Mouse (Mus musculus): ENCODE data around the gene Fbxo27.
"Not testable (repeated sequence)": the region's sequence is repeated elsewhere in the genome, so short reads cannot be mapped to it uniquely, and the experiment has no call there.

Gene Fbxo27

GRCm38 (mm10) chr7:28692545-28693320 is at the start of gene Fbxo27:
Gene Fbxo27, plus strand, starts transcription at chr7:28692849.
- DNase-seq (ENCODE audit: low spot score in 2 of 2), result peak; percentile 20 to 29

GRCm38 (mm10) chr7:28645366-28645765 is 47.3 kb upstream of the Fbxo27 start:
- DNase-seq (ENCODE audit: low spot score in 2 of 2), result no peak

GRCm38 (mm10) chr7:28645947-28646475 is 46.6 kb upstream of the Fbxo27 start:
- DNase-seq (ENCODE audit: low spot score in 2 of 2), result no peak

- DNase-seq (ENCODE audit: low spot score in 2 of 2), result no peak
Observed at GRCm38 (mm10) chr7:28647016-28647415, 45.6 kb upstream of the Fbxo27 start.

- no peak for DNase-seq (ENCODE audit: low spot score in 2 of 2)
Observed at GRCm38 (mm10) chr7:28651157-28651556, 41.5 kb upstream of the Fbxo27 start.

GRCm38 (mm10) chr7:28656430-28656829 is 36.2 kb upstream of the Fbxo27 start:
- DNase-seq (ENCODE audit: low spot score in 2 of 2), result no peak

- no peak for DNase-seq (ENCODE audit: low spot score in 2 of 2)
Observed at GRCm38 (mm10) chr7:28665620-28666579, 26.7 kb upstream of the Fbxo27 start.

- no peak for DNase-seq (ENCODE audit: low spot score in 2 of 2)
Observed at GRCm38 (mm10) chr7:28671172-28671571, 21.5 kb upstream of the Fbxo27 start.

GRCm38 (mm10) chr7:28672276-28672675 is 20.4 kb upstream of the Fbxo27 start:
- no peak for DNase-seq (ENCODE audit: low spot score in 2 of 2)

GRCm38 (mm10) chr7:28672786-28673185 is 19.9 kb upstream of the Fbxo27 start:
- DNase-seq (ENCODE audit: low spot score in 2 of 2), result not testable (repeated sequence)

- no peak for DNase-seq (ENCODE audit: low spot score in 2 of 2)
Observed at GRCm38 (mm10) chr7:28674994-28675393, 17.7 kb upstream of the Fbxo27 start.

GRCm38 (mm10) chr7:28675746-28676145 is 16.9 kb upstream of the Fbxo27 start:
- DNase-seq (ENCODE audit: low spot score in 2 of 2), result no peak

- no peak for DNase-seq (ENCODE audit: low spot score in 2 of 2)
Observed at GRCm38 (mm10) chr7:28676811-28677541, 15.7 kb upstream of the Fbxo27 start.

- no peak for DNase-seq (ENCODE audit: low spot score in 2 of 2)
Observed at GRCm38 (mm10) chr7:28677624-28678023, 15.0 kb upstream of the Fbxo27 start.

- no peak for DNase-seq (ENCODE audit: low spot score in 2 of 2)
Observed at GRCm38 (mm10) chr7:28691075-28691474, 1.6 kb upstream of the Fbxo27 start.

GRCm38 (mm10) chr7:28693321-28693966 is 795 bp downstream of the Fbxo27 start:
- DNase-seq (ENCODE audit: low spot score in 2 of 2), result peak; percentile 70 to 80

- no peak for DNase-seq (ENCODE audit: low spot score in 2 of 2)
Observed at GRCm38 (mm10) chr7:28694423-28694822, 1.8 kb downstream of the Fbxo27 start.

- DNase-seq (ENCODE audit: low spot score in 2 of 2), result no peak
Observed at GRCm38 (mm10) chr7:28694966-28695511, 2.4 kb downstream of the Fbxo27 start.

- no peak for DNase-seq (ENCODE audit: low spot score in 2 of 2)
Observed at GRCm38 (mm10) chr7:28697277-28697676, 4.6 kb downstream of the Fbxo27 start.

- no peak for DNase-seq (ENCODE audit: low spot score in 2 of 2)
Observed at GRCm38 (mm10) chr7:28700269-28700668, 7.6 kb downstream of the Fbxo27 start.

GRCm38 (mm10) chr7:28701306-28701705 is 8.7 kb downstream of the Fbxo27 start:
- not testable (repeated sequence) for DNase-seq (ENCODE audit: low spot score in 2 of 2)
